Mouse (Mus musculus): ENCODE data around the gene Ifit1.
"Not testable (repeated sequence)": the region's sequence is repeated elsewhere in the genome, so short reads cannot be mapped to it uniquely, and the experiment has no call there.

Ifit1 gene

DNA sequence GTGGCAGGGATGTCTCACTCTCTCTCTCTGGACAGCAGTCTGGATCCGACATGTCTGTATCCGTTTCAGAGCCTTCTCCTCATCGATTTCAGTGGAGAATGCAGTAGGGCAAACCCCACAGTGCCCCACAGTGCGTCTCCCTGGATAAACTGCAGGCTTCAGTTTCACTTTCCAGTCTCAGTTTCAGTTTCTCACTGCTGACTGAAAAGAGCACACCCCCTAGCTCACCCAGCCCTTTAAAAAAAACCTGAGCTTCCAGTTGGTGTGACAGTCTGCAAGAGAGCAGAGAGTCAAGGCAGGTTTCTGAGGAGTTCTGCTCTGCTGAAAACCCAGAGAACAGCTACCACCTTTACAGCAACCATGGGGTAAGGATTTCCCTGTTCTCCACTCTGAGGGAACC, at the start of gene Ifit1, which contains the start of gene Ifit1bl2:
Gene Ifit1 (plus strand): TSS at position 249 of the 400 bp plus-strand sequence.
Gene Ifit1bl2 (minus strand): TSS at position 121 of the 400 bp plus-strand sequence.
- DNase-seq (ENCODE audit: low spot score): no peak

DNA sequence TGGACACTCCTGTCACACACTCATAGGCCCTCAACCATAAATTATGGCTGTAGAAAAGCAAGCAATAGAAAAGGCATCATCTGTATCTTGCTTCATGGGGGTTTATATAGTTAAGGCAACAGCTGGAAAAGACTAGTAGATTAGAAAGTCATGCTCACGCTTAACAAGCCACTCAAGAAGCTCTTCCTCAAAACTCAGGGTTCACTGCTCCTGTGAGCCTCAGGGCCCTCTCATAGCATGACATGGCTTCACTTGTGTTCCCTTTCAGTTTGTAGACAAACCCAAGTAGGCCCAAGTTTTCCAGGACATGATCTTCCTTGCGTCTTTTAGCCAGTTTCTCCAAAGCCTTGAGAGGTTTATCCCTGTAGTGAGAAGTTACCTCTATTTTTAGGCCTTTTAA, 47.2 kb upstream of the Ifit1 start:
- DNase-seq (ENCODE audit: low spot score): no peak

DNA sequence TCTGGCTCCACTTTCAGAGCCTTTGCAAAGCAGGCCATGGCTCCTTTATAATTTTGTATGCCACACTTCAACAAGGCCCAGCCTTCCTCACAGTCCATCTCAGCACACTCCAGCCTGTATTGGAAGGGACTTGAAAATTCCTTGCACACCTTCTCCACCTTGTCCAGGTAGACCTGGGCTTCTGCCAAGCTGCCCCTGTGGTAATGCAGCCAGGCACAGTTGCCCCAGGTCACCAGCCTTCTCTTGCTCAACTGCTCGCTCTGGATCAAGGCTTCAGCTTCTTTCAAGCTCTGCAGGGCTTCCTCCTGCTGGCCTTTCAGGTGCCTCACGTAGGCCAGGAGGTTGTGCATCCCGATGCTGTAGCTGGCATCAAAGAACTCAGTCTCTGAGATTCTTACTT, 46.1 kb upstream of the Ifit1 start:
- not testable (repeated sequence) for DNase-seq (ENCODE audit: low spot score)

DNA sequence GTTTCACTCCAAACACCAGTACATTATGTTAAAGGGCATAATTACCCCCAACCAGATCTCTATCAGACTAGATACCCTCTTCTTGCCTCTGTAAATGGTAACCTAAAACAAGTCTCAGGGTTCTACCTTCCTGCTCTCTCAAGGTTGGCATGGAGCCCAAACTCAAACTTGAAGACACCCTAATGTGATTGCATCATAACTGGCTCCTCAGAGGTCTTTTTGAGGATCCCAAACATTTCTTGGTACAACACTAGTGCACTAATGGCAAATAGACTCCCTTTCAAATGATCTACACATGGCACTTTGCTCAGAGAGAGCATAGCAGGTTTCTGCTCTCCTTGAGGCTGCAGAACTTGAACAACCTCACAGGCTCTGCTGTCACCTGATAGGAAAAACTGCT, 43.9 kb upstream of the Ifit1 start:
- no peak for DNase-seq (ENCODE audit: low spot score)

DNA sequence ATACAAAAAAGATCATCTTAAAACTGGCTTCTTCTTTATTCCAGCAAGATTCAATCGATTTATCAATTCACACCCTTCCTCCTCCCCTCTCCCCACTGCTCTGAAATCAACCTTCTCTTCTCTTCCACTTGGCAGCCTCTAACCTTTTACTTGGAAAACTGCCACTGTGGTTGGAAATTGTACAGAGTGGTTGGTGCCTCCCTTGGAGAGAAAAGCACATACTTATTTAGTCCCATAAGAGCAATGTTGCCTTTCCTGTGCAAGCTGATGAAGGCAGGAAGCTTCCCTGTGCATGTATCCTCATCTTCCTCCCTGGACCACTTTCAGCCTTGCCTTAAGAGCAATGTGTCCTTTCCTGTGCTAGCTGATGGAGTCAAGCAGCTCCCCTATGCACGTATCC, 42.3 kb upstream of the Ifit1 start:
- DNase-seq (ENCODE audit: low spot score): no peak

DNA sequence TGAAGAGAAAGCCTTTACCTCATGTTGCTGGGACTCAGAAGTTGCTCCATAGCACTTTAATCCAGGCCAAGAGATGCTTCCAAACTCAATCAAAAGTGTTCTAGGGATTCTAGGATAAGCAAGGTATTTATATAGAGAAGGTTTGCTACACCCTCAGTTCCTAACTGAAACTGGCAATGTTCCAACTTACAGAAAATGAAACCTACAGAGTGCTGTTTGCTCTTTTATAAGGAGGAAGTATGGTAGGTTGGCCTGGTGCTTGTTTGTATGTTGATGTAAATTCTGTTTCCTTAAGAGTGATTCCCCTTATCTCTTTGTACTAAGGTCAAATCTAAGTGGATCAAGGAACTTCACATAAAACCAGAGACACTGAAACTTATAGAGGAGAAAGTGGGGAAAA, 41.4 kb upstream of the Ifit1 start:
- DNase-seq (ENCODE audit: low spot score): not testable (repeated sequence)

DNA sequence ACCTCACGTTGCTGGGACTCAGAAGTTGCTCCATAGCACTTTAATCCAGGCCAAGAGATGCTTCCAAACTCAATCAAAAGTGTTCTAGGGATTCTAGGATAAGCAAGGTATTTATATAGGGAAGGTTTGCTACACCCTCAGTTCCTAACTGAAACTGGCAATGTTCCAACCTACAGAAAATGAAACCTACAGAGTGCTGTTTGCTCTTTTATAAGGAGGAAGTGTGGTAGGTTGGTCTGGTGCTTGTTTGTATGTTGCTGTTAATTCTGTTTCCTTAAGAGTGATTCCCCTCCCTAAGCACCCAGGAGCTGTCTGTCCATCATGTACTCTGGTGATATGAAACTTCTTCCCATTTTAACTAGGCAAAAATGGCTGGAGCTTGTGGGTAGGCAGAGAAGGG, 38.8 kb upstream of the Ifit1 start, which contains the start of gene Ifit1bl1:
Gene Ifit1bl1 (minus strand): TSS at position 69 of the 400 bp plus-strand sequence.
- DNase-seq (ENCODE audit: low spot score): not testable (repeated sequence)

DNA sequence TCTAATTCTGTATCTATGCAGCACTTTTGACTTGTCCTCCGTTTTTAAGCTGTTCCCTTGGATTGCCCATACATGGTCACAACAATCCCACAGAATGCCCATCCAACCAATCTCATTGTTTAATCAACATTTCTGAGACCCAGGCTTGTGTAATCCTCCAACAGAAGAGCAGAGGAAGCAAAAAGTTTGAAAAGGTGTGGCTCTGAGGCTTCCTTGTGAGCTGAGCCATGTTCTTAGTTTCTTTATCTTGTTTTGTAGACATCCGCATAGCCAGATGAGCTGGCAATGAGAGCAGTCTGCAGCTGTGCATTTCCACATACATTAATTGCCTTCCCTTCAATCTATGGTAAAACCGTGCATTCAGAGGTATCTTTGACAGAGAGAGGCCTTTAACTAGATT, 35.2 kb upstream of the Ifit1 start:
- no peak for DNase-seq (ENCODE audit: low spot score)

DNA sequence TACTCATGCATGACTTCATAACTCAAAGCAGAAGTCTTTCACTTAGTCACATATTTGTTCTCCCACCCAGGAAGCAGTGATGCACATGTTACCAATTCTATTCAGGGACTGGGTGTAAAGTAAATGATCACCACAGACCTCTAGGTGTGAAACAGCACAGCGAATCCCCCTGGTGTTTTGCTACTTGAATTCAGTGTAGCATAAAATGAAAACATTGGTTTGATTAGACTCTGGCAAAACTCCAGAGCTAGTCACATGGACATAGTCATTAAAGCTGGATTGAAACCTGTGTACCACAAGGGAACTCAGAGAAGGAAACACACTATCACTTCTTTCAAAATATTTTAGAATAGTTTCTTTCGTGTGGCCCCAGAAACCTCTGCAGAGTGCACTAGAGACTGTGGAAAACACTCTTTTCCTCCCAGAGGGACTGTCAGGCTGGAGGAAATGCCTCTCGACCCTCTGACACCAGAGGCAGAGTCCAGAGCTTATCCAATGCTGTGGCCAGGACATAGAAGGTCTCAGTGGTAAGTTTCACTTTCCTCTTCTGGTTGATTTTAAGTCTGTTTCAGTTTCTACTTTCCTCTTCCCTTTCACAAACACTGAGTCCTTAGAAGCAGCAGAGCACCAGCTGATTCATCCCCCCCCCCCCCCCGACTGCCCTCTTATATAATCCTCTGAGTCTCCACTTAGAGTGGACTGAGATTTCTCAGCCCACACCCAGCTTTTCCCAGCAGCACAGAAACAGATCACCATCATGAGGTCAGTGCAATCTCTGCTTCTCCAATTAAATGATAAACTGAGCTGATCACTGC, 33.2 kb upstream of the Ifit1 start, which contains the start of gene Ifit3b:
Gene Ifit3b (plus strand): TSS at position 734 of the 815 bp plus-strand sequence.
- DNase-seq (ENCODE audit: low spot score): not testable (repeated sequence)

DNA sequence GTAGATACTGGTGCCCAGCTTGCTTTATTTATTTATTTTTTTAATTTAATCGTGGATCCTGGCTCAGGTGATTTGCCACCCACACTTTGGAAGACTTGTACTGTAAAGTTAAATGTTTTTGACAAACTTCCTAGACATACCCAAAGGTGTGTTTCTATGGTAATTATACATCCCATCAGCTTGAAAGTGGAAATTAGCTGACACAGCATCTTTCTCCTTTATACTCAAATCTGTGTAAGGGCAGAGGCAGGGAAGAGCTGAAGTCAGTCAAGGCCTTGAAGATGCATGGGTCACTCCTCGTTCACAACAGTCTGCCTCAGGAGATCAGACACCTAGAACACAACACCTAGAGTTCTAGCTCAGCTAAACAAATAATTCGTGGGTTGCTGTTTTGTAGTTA, 30.6 kb upstream of the Ifit1 start:
- not testable (repeated sequence) for DNase-seq (ENCODE audit: low spot score)

DNA sequence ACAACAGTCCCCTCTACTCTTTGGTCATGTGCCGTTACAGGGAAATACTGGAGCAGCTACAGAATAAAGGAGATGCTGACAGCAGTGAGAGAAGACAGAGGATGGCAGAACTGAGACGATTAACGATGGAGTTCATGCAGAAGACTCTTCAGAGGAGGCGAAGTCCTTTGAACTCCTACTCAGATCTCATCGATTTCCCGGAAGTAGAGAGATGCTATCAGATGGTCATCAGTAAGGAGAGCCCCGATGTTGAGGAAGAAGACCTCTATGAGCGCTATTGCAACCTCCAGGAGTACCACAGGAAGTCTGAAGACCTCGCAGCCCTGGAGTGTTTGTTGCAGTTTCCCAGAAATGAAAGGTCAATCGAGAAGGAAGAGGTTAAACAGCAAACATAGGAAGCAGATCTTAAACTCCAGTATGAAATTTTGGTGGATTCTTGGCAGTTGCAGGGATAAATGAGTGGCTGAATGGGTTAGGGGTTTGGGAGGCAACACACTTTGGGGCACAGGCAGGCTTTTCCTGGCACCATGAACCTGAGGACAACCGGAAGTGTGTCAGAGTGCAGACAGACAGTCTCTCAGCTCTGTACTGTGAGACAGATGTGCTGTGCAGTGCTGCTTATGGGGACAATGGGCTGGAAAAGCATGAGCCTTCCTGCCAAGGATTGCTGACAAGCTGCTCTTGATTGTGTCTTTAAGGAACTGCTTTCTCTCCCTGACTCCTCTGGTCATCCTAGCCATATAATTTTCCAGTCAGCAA, 28.2 kb upstream of the Ifit1 start:
- DNase-seq (ENCODE audit: low spot score): not testable (repeated sequence)

DNA sequence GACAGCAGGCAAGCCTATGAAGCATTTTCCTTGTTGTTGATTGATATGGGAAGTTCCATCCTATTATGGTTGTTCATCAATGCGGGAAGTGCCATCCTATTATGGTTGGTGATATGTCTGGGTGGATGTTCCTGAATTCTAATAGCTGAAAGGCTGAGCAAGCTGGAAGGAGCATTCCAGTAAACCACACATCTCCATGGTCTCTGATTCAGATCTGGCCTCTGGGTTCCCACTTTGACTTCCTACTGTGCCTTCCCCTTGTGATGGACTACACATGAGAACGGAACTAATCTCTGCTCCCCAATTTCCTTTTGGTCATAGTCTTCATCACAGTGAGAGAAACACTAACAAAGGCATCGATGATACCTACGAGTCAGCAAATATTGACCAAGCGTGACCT, 19.8 kb upstream of the Ifit1 start:
- no peak for DNase-seq (ENCODE audit: low spot score)

DNA sequence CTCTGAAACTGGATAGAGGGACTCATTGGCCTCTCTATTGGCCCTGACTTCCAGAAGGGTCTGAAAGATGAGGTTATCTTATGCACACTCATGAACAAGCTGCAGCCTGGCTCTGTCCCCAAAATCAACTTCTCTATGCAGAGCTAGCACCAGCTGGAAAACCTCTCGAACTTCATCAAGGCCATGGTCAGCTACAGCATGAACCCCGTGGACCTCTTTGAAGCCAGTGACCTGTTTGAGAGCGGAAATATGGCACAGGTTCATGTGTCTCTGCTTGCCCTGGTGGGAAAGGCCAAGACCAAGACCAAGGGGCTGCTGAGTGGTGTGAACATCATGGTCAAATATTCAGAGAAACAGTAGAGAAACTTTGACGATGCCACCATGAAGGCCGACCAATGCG, 16.9 kb upstream of the Ifit1 start:
- no peak for DNase-seq (ENCODE audit: low spot score)

DNA sequence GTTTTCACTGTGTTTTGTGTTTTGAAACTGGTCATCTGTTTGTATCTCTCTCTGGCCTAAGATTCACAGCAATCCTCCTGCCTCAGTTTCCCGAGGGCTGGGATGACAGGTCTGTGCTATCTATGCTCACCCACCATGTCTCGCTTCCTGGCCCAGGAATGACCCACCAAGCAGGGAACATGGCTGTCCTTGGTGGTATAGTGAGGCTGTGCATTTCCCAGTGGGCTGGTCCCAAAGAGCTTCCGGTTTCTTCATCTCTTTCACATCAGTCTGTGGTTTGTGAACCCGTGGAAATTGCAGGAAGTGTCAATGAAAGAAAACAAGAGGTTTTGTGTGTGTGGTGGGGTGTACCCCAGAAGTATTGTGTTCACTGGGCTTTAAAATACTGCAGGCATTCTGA, 16.0 kb upstream of the Ifit1 start:
- no peak for DNase-seq (ENCODE audit: low spot score)

DNA sequence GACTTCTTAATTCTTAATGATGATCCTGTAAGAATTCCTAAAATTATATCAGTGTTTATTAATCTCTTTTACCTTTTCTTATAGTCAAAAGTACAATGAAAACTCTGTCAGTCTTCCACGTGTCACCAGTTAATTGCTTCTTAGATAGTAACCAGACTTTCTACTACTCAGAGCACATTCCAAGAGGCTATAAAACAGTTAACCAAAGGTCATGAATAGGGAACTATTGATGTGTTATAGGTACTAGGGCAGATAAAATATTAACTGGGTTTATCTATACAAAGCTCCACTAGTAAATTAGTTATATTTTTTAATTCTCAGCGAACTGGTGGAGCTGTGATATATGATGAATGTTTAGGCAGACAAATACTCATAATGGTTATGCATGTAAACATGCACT, 13.2 kb upstream of the Ifit1 start:
- DNase-seq (ENCODE audit: low spot score): no peak

DNA sequence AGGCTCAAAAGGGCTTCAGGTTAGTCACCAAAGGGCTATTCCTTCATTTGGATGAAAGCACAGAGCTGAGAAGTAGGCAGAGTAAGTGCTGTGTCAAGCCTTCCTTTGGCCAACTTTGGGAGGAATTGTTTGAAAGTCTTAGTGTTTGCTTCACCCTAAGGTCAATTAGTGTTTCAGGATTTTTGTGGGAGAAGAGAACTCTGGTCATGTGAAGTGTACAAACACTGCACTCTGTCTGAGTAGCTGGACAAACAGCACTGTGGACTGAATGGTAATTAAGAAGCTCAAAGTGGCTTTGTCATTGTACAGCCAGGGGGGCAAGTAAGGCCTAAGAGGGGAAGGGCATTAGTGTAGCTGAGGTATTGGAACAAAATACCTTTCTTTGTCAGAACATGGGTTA, 9.2 kb upstream of the Ifit1 start:
- no peak for DNase-seq (ENCODE audit: low spot score)

DNA sequence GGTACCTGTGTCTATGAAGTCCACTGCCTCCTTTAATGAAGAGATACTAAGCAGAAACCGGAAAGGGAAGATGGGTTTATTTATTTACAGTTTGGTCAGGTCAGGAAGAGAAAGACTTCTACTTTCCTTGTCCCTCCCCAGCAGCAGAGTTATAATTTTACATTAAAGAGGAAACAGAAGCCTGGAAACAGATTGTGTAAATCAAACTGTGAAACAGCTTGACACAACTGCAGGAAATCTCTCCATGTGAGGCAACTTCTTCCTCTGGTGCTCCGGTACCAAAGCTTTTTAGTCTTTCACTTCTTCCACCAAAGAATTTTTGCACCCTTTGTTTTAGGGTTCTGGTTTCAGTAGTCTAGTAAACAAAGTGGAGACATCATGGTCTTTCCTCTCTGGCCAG, 7.2 kb upstream of the Ifit1 start:
- DNase-seq (ENCODE audit: low spot score): no peak

DNA sequence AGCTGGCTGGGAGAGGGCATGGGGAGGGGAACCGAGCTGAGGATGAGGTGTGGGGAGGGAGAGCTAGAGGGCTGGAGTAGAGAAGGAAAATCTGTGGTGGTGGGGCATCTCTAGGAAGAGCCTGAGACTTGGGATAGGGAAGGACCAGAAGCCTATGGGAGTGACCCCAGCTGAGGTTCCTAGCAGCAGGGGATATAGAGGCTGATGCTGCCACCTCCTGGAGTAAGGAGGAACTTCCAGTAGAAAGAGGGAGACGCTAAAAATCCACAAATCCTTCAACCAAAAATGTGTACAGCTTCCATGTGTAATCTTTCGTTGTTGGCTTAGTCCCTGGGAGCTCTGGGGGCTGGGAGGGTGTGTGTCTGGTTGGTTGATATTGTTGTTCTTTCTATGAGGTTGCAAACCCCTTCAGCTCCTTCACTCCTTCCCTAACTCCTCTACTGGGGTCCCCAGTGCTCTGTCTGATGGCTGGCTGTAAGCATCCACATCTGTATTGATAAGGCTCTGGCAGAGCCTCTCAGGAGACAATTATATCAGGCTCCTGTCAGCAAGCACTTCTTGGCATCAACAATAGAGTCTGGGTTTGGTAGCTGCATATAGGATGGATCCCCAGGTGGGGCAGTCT, 3.6 kb upstream of the Ifit1 start:
- peak; percentile 66 for DNase-seq (ENCODE audit: low spot score)

DNA sequence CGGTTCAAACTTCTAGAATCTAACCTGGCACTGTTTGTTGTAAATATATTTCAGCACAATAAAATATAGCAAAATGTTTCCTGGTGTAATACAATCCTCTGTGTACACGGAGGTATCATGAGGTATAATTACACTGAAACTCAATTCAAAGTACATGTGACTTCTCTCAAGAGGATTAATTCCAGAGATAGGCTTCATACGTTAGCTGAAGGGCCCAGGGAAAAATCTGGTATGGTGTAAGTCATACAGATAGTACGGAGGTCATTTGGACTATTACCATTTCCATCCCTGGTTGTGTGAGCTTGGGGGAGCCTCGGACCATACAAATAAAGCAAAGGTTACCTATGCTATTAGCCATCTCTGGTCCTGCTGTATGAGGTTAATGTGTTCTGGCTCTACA, 1.9 kb downstream of the Ifit1 start:
- no peak for DNase-seq (ENCODE audit: low spot score)

DNA sequence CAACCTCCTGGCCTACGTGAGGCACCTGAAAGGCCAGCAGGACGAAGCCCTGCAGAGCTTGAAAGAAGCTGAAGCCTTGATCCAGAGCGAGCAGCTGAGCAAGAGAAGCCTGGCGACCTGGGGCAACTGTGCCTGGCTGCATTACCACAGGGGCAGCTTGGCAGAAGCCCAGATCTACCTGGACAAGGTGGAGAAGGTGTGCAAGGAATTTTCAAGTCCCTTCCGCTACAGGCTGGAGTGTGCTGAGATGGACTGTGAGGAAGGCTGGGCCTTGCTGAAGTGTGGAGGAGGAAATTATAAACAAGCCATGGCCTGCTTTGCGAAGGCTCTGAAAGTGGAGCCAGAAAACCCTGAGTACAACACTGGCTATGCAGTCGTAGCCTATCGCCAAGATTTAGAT, 7.0 kb downstream of the Ifit1 start:
- not testable (repeated sequence) for DNase-seq (ENCODE audit: low spot score)

DNA sequence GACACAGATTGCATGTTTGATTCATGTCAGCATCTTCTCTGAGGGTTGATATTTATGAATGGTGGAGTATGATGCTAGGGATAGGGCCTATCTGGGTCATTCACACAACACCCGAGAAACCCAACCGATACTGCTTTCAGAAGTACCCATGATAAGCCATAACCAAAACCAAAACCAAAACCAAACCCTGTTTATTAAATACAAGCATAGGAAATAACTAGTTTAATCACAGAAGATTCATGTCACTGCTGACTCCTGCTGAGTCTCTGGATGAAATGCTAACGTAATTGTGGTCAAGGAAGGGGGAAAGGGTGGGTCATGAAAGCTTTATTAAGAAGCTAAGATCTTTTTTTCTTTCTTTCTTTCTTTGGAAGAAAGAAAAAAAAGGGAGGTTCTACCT, 9.6 kb downstream of the Ifit1 start:
- DNase-seq (ENCODE audit: low spot score): no peak

DNA sequence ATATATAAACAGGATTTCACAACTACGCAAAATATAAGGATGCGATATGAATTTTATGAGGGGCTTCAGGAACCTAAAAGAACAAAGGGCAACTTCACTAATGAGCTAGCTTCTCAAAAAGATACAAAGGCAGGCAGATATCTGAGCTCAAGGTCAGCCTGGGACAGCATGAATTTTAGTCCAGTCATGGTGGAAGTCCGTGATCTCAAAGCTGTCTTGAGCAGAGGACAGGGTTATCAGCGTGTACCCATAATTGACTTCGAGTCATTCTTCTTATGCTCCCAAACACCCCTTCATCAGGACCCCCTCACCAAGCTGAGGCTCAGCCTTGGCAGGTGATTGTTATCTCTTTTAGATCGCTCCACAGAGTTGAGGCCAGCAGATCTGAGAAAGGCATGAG, 10.3 kb downstream of the Ifit1 start:
- no peak for DNase-seq (ENCODE audit: low spot score)
